Comparison of ENCODE assay signal across 20 mouse cellular contexts in the genomic region with DNA sequence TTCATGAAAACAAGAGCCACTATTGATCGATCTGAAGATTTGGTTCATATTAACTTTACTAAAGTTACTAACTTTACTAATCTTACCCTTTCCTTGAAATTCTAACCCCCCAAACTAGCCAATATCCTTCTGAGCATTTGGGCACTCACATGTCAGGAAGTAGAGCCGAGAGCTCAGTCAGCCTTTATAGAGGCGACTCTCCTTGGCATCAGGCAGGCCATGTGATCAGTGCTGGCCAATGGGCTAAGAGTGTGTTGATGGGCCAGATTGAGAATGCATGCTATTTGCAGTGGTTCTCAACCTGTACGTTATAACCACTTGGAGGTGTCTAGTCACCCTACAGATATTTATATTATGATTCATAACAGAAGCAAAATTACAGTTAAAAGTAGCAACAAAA.
"Had no signal": no experiment of that assay in that cellular context is flagged by ENCODE, and none has a peak within 500 bp of the region (broad histone marks: within the 10 kb centered on the region; RNA-seq: fewer than 3 reads in every experiment).

No protein-coding gene starts in this region.

- H3K36me3 ChIP-seq: liver, embryonic 15.5 days; lung, embryonic 15.5 days; midbrain, embryonic 13.5 days; neural tube, embryonic 12.5 days; stomach, embryonic 15.5 days had no signal

- H3K4me3 ChIP-seq: liver, embryonic 15.5 days; lung, embryonic 15.5 days; megakaryocyte, embryonic 14.5 days; midbrain, embryonic 13.5 days; neural tube, embryonic 12.5 days; stomach, embryonic 15.5 days had no signal

- H3K9ac ChIP-seq: liver, embryonic 15.5 days; liver, postnatal 0 days; lung, embryonic 15.5 days; midbrain, embryonic 13.5 days; neural tube, embryonic 12.5 days; stomach, embryonic 15.5 days had no signal

- DNase-seq: liver, postnatal 0 days; lung, adult 2 months; lung, postnatal 14 days; lung, postnatal 36 days; right cerebral cortex, postnatal 25 days; right cerebral cortex, postnatal 4 days; thymus, adult 2 months; thymus, postnatal 25 days; thymus, postnatal 4 days had no signal

- H3K9me3 ChIP-seq: liver, embryonic 15.5 days; lung, embryonic 15.5 days; megakaryocyte, embryonic 14.5 days; midbrain, embryonic 13.5 days; neural tube, embryonic 12.5 days; stomach, embryonic 15.5 days had no signal

- H3K4me2 ChIP-seq: liver, embryonic 15.5 days; lung, embryonic 15.5 days; midbrain, embryonic 11.5 days; midbrain, embryonic 13.5 days; neural tube, embryonic 12.5 days; stomach, embryonic 15.5 days had no signal

- H3K4me1 ChIP-seq: liver, embryonic 15.5 days; megakaryocyte, embryonic 14.5 days; midbrain, embryonic 13.5 days; neural tube, embryonic 12.5 days; stomach, embryonic 15.5 days had no signal

- ATAC-seq: liver, postnatal 0 days; lung, postnatal 0 days; midbrain, embryonic 13.5 days; midbrain, embryonic 16.5 days had no signal

- H3K27ac ChIP-seq: liver, embryonic 15.5 days; lung, embryonic 15.5 days; macrophage; midbrain, embryonic 13.5 days; neural tube, embryonic 12.5 days; stomach, embryonic 15.5 days; stomach, postnatal 0 days had no signal

- H3K27me3 ChIP-seq: liver, embryonic 15.5 days; lung, embryonic 15.5 days; midbrain, embryonic 13.5 days; neural tube, embryonic 12.5 days; stomach, embryonic 15.5 days had no signal
